Mouse (Mus musculus) stomach, postnatal 0 days (tissue): ENCODE results near the gene Rnf157.

ENCODE experiments used
- CTCF ChIP-seq: IDR thresholded peaks from 2 replicates; pipeline ENCODE4 v1.5.1; 2016; ENCODE audit warnings: antibody characterized with exemption, low read depth, mild to moderate bottlenecking, moderate library complexity
- EP300 ChIP-seq: optimal IDR thresholded peaks from 2 replicates; pipeline ENCODE3; 2016; ENCODE audit warnings: antibody characterized with exemption

GRCm38 (mm10) chr11:116387086-116388071 lies 25.5 kb downstream of the Rnf157 start:
- TF ChIP-seq CTCF (0 out of 2 replicates have a peak, but pooled peaks have one; percentile 15), EP300 (no peak)
